Mouse (Mus musculus): ENCODE results near the gene Chrna10.

- no peak for TF ChIP-seq POLR2A (IDR thresholded peaks at IDR 0.05; ENCODE audit: extremely low read depth, insufficient read depth, low read length)
- TF ChIP-seq CTCF (IDR thresholded peaks at IDR 0.05; ENCODE audit: low read depth, low read length), result no peak
Measured at GRCm38 (mm10) chr7:102080311-102080710, 36.3 kb downstream of the Chrna10 start.

All from liver, adult 2 months (tissue).